Mouse (Mus musculus): ENCODE results near the gene Tac4.

DNA sequence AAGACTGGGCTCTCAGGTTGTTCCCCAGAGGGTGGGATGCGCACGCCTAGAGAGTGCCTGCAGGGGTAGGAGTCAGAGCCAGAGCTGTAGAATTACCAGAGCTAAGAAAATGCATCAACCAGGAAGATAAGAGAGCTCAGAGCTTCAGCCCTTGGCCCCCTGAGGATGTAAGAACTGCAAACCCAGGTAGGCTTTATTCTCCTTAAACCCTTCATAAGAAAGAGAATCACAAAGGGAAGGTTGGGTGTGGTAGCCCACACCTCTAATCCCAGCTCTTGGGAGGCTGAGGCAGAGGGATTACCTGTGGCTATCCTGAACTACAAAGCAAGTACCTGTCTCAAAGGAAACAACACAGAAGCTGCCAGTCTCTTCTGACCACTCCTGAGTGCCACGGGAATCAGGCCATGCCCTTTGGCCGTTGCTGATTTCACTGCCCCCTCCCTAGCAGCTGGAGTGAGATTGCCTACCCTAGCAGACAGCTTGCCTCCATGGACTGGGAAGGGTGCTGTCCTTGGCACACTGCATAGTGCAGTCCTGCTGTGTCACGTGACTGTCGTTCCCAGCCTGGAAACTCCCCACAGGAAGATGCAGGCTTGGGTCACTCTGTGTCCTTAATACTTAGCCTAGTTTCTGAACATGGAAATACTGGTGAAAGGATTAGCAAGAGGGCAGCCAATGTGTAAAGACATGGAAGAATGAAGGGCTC, 5.4 kb downstream of the Tac4 start:
- TF ChIP-seq CTCF (IDR thresholded peaks at IDR 0.05; ENCODE audit: low read depth) (no peak), EP300 (IDR thresholded peaks at IDR 0.05; ENCODE audit: low read depth) (no peak)

Data from liver, postnatal 0 days (tissue).